ENCODE assay signal across 9 mouse cellular contexts in genomic region chr13:53217396-53217975, GRCm38 (mm10).
A peak's percentile ranks its signal among the peaks of the same experiment; 100 is the strongest.
DNase-seq lines count a peak whose midpoint lies in the region; ATAC-seq and TF ChIP-seq lines count a peak whose summit lies in the region.
"Had no signal": no experiment of that assay in that cellular context is flagged by ENCODE, and none has a peak within 500 bp of the region (broad histone marks: within the 10 kb centered on the region; RNA-seq: fewer than 3 reads in every experiment).

No protein-coding gene starts in this region.

- no peaks in the 10 kb centered on the region for H3K9me3 ChIP-seq in heart, embryonic 16.5 days (replicated peaks; ENCODE audit: control insufficient read depth, low read length)
- H3K9me3 ChIP-seq in heart, embryonic 10.5 days: no peaks in the 10 kb centered on the region
- H3K9me3 ChIP-seq in intestine, embryonic 16.5 days (ENCODE audit: control insufficient read depth, low read length): no peaks in the 10 kb centered on the region

- H3K27me3 ChIP-seq in heart, embryonic 16.5 days (ENCODE audit: control insufficient read depth, insufficient read depth, low read length): no peaks in the 10 kb centered on the region
- H3K27me3 ChIP-seq in heart, embryonic 10.5 days (ENCODE audit: insufficient read depth, poor library complexity, severe bottlenecking): no peaks in the 10 kb centered on the region
- H3K27me3 ChIP-seq in intestine, embryonic 16.5 days (replicated peaks; ENCODE audit: control insufficient read depth, insufficient read depth, low read length): no peaks in the 10 kb centered on the region

- no peaks in the 10 kb centered on the region for H3K36me3 ChIP-seq in heart, embryonic 16.5 days (ENCODE audit: control insufficient read depth, insufficient read depth)
- H3K36me3 ChIP-seq in heart, embryonic 10.5 days: peaks cover 14% of the 10 kb centered on the region; the same call in 1 of the 2 replicates
- no peaks in the 10 kb centered on the region for H3K36me3 ChIP-seq in intestine, embryonic 16.5 days (ENCODE audit: control insufficient read depth, insufficient read depth, low read length)

- H3K4me2 ChIP-seq in heart, embryonic 16.5 days (ENCODE audit: low read depth, low read length): no peak overlapping the region
- no peak overlapping the region for H3K4me2 ChIP-seq in intestine, embryonic 16.5 days (ENCODE audit: low read depth, low read length)

- DNase-seq in heart, embryonic 10.5 days (ENCODE audit: low spot score): no peak
- peak; percentile 34 for DNase-seq in lung, postnatal 14 days
- DNase-seq in T-cell, adult 2 months (ENCODE audit: low spot score): no peak
- no peak for DNase-seq in layer of hippocampus, adult 2 months (ENCODE audit: low spot score in 2 of 2)
- DNase-seq: liver, postnatal 0 days; thymus, postnatal 4 days had no signal

- 42% methylated on average over 6 of the region's 6 CpGs for WGBS in heart, embryonic 16.5 days
- WGBS in heart, embryonic 10.5 days: 69% methylated on average over 6 of the region's 6 CpGs
- WGBS in intestine, embryonic 16.5 days: 50% methylated on average over 6 of the region's 6 CpGs

- H3K27ac ChIP-seq in heart, embryonic 16.5 days (ENCODE audit: low read length): no peak overlapping the region; the same call in 1 of the 2 replicates
- no peak overlapping the region for H3K27ac ChIP-seq in heart, embryonic 10.5 days
- peak overlapping the region; percentile 55 for H3K27ac ChIP-seq in embryonic fibroblast, embryonic 13.5 days (ENCODE audit: insufficient read depth, low read length)
- H3K27ac ChIP-seq in intestine, embryonic 16.5 days (ENCODE audit: low read length): peak overlapping the region; percentile 5; the same call in 1 of the 2 replicates
- no peak overlapping the region for H3K27ac ChIP-seq in layer of hippocampus, adult 2 months

- no peak overlapping the region for H3K4me3 ChIP-seq in heart, embryonic 16.5 days (ENCODE audit: low read length)
- no peak overlapping the region for H3K4me3 ChIP-seq in heart, embryonic 10.5 days
- no peak overlapping the region for H3K4me3 ChIP-seq in embryonic fibroblast, embryonic 13.5 days (ENCODE audit: insufficient read depth, low read length)
- no peak overlapping the region for H3K4me3 ChIP-seq in intestine, embryonic 16.5 days (ENCODE audit: low read length)
- H3K4me3 ChIP-seq in layer of hippocampus, adult 2 months: no peak overlapping the region

- no peak for TF ChIP-seq CTCF in embryonic fibroblast, embryonic 13.5 days (IDR thresholded peaks at IDR 0.05; ENCODE audit: borderline replicate concordance, insufficient read depth, low read length)
- TF ChIP-seq CTCF in layer of hippocampus, adult 2 months (conservative IDR thresholded peaks at IDR 0.05): no peak

- no peak for TF ChIP-seq POLR2A in embryonic fibroblast, embryonic 13.5 days (IDR thresholded peaks at IDR 0.05; ENCODE audit: low read depth, low read length)

- peaks cover 18% of the 10 kb centered on the region for H3K4me1 ChIP-seq in heart, embryonic 16.5 days (ENCODE audit: control insufficient read depth, insufficient read depth, low read length)
- H3K4me1 ChIP-seq in heart, embryonic 10.5 days: peaks cover 60% of the 10 kb centered on the region
- H3K4me1 ChIP-seq in embryonic fibroblast, embryonic 13.5 days (ENCODE audit: control insufficient read depth, insufficient read depth, low read length): peaks cover 3% of the 10 kb centered on the region; the same call in 1 of the 2 replicates
- peaks cover 45% of the 10 kb centered on the region for H3K4me1 ChIP-seq in intestine, embryonic 16.5 days (ENCODE audit: control insufficient read depth, insufficient read depth, low read length)

- ATAC-seq in heart, embryonic 16.5 days (replicated peaks; ENCODE audit: extremely low read depth, insufficient read depth, low FRiP score): peak; percentile 39; the same call in 1 of the 2 replicates
- no peak for ATAC-seq in intestine, embryonic 16.5 days
- ATAC-seq: liver, postnatal 0 days had no signal

- H3K9ac ChIP-seq in heart, embryonic 16.5 days (ENCODE audit: low read length): no peak overlapping the region
- H3K9ac ChIP-seq in intestine, embryonic 16.5 days (ENCODE audit: low read depth, low read length): no peak overlapping the region
- H3K9ac ChIP-seq: liver, postnatal 0 days had no signal

Comparison
In these comparisons a context has a peak if more than half of its experiments do, and no peak if none do; other contexts are left out.
1. H3K27ac ChIP-seq: peak in embryonic fibroblast, embryonic 13.5 days (single experiment) and intestine, embryonic 16.5 days (single experiment); none in heart, embryonic 16.5 days (single experiment), heart, embryonic 10.5 days (single experiment) and layer of hippocampus, adult 2 months (single experiment).